Mouse (Mus musculus) brain, embryonic 18.5 days (tissue): ENCODE measurements around the gene Tbx19.

Experiments used
- DNase-seq: peaks from one replicate; pipeline ENCODE4 v3.0.0-alpha.2; 2012; ENCODE audit warnings: low read depth, low spot score

Gene Tbx19

DNA sequence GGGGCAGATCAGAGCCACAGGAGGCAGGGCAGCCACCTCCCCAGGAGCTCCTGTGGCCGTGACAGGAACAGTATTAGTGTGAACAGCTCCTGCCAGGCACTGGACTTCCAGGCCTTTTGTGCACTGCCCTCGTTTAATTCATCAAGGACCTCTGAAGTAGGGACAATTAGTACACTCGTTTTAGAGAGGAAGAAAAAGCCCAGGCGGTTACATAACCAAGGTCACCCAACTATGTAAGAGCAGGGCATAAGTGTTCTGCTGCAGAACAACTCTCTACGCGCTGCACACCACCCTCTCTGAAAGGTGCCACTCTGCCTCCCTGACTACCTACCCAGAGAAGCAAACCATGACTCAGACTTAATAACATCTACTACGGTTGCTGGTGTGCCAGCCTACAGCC, 24.5 kb upstream of the Tbx19 start:
- no peak for DNase-seq

DNA sequence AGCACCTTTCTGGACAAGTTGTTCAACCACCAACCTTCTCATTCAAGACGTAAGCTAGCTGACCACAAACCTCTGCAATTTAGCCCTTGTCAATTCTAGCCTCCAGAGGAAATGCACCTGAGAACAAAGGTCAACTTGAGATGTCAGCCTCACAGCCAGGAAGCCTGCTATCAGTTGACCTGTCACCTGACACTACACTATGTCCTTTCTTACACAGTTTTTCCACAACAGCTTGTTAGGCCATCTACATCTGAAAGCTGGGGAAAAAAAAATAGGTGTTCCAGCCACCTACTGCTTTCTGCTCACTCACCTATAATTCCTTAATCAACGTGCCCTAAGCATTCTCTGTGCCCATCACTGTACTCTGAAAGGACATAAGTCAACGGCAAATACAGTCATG, 23.6 kb upstream of the Tbx19 start:
- no peak for DNase-seq

DNA sequence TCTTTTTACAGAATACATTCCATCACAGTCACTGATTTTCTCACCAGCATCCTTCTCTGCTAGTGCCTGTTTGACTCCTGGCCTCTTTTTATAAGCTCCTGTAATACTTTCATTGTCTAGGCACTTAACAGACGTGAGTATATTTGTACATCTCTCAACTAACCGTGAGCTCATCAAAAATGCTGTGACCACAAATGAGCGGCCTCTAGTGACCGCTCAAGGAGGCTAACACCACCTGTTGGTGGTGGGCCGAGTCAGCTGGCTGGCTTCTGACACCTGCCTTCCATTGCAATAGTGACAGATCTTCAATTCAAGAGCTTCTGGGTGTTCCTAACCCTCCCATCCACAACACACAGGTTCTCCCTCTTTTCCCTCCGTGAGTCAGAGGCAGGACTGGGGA, 22.8 kb upstream of the Tbx19 start:
- DNase-seq, result no peak

DNA sequence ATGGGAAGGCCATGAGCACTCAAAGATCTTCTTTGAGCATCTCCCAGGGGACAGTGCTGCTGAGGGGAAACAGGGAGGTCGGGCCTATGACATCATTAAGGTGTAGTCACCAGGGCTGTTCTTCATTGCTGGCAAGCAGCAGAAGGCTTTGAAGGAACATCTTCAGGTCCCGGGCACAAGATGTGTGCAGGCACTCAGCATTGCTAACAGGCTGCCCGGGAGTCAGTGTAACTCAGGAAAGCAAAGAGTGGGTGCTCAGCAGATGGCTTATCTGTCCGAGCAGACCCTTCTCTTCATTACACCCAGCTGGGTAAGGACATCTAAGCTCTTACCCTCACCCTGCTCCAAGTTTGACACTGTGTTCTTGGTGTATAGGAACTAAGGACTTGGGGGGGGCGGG, 18.7 kb upstream of the Tbx19 start:
- no peak for DNase-seq

DNA sequence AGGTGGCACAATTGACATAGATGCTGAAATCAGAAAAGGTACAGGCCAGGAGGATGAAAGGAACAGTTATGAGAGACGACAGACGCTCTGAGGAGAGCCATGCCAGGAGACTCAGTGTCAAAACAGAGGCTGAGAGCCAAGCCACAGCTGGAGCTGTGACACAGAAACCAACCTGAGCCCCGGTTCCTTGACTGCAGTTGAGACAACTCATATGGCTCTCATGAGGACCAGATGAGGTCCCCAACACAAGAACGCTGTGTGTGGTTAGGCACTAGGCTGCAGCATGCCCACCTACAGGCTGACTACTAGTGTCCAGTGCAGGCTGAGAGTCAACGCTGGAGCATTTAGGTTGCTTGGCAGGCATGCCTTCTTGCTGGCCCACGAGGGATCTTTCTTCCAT, 17.5 kb upstream of the Tbx19 start:
- DNase-seq, result no peak

DNA sequence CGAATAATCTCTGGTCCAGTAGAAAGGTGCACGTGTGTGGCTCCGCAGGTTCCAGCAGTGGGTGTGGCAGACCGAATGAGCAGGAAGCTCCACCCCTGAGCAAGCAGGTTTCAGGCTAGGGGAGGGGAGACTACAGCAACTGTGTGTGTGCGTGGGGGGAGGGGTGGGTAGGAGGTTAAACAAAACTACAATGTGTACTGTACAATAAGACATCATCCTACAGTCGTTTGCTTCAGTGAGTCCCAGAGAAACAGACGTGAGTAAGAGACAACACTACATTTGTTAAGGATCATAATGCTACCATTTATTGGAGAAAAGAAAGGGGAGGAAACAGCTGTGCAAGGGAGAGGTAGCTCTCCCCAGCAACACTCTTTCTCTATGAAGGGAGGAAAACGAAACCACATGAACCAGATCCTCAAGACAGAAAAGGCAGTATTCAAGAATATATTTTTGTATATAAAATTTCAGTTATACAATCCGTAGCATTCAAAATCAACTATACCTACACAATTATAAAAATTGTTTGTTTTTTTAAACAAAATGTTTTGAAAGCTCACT, 13.6 kb upstream of the Tbx19 start:
- no peak for DNase-seq

DNA sequence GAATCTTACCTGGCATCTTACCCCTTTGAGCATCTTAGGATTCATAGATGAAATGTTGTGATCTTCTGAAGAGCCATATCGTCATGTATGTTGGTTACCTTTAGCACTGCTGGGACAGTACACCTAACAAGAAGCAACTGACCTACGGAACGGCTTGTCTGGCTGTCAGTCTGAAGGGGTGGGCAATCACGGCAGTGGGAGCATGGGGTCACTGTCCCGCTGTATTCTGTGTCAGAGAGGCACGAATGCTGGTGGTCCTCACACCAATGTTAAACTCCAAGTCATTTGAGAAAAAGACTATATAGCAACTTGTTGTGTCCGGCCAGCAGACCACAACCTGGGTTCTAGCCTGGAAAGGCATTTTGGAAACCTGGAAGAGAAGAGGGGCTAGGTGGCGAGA, 10.7 kb upstream of the Tbx19 start:
- DNase-seq, result no peak

DNA sequence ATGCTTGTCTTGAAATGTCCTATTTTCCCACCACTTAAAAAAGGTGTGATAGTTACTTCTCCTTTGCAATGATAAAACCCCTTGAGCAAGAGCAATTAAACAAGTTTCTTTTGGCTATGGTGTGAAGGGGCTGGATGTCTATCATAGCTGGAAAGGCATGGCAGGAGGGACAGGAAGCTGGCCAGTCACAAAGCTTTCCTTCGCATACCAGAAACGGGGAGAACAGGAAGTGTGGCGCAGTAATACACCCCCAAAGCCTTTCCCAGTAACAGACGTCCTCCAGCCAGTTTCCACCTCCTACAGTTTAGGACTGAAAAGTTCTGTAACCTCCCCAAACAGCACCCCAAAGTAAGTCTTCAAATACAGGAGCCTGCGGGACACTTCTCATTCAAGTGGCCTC, 9.6 kb upstream of the Tbx19 start:
- no peak for DNase-seq

DNA sequence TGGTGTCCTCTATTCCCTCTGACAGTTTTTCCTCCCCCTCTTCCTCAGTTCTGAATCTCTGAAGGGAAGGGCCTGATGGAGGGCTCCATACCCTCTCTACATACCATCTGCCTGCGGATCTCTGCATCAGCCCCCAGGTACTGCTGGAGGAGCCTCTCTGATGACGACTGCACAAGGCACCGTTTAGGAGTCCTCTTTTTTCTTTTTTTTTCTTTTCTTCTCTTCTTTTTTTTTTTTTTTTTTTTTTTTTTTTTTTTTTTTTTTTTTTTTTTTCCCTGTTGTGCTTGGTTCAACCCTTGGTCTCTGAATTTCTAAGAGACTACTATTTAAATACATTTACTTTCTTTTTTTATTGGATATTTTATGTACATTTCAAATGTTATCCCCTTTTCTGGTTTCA, 8.9 kb upstream of the Tbx19 start:
- no peak for DNase-seq

DNA sequence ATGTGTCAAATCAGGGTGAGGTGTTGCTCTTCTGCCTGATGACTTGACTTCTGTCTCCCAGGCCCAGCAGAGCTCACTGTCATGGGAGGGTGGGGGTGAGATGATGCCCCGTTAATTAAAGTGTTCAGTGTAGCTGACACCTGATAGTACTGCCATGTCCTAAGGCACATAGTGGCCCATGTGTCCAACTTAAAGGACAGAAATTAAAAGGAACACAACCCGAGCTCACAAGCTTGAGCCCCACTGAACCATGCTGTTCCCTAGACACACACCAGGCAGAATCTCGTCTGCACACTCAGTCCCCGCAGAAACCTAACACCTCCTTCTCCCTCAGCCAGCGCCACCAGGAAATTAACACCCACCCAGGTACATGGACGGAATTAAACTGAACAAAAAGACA, 4.3 kb upstream of the Tbx19 start:
- DNase-seq, result no peak

DNA sequence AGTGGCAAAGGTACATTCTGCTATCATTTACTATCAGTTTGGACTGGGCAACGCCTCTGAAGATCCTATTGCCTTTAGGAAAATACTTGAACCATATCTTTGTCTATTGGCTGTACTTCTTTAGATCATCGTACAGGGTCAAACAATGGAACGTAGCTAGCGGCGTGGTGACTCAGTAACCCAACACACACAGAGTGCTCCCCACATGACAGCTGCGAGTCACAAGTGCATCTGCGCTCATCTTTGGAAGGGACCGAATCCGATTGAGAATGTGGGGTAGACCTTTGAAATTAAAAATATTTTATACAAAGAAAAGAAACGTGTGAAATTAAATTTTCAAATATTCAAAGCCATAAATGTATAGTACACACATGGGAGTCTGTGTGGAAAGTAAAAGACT, 1.7 kb downstream of the Tbx19 start:
- no peak for DNase-seq

DNA sequence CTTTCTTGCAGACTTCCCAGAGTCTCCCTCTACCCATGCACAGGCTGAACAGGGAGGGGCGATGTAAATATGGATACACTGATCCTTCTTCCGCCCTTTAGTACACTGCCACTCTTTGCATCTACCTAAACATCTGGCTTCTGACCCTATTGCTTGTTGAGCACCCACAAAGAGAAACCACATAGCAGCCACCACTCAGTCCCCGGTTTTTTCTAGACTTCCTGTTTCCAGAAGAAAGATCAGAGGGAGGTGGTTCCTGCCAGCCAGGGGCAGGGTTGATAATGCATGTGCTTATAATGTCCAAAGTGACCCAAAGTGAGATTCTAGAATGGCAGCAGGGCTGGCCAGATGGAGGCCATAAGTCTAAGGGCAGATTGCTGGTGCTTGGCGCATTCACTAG, 6.4 kb downstream of the Tbx19 start:
- no peak for DNase-seq

DNA sequence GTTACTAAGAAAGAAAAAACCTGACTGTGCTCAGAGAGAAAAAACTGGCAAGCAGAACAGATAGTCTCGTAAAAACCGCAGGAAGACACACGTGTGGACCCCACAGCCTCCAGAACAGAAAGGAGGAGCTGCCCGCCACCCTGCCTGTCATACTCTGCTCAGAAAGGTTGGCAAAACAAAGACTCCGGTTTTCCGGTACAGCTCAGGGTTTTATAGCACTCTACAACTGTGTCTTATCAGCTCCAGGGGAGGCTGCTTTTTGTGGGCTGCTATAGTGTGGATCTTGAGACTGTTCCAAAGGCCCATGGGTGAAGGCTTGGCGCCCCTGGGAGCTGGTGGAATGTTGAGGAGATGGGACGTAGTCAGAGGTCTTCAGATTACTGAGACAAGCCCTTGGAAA, 9.4 kb downstream of the Tbx19 start:
- no peak for DNase-seq

DNA sequence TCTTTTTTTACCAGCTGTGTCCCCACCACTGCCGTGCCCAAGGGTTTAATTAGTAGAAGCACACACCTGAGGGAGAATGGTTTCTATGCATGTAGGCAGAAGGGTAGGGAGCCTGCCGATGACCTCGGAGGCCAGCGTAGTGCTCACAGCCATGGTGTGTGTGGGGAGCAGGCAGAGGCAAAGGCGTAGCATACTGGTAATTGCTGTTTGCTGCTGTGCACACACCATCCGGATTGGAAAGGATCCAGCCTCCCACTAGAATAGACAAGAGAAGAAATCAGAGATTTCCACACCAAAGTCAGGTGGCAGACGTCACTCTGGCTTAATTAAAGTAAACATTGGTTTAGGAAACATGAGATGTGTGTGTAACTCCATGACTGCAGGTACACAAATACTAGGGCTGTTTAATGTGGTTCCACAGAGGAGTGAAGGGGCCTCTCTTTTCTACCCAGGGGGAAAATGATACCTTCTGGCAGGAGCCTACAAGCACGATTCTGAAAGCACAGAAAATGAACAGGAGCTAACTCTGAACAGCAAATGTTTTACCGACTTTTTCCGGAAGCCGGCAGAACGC, 18.1 kb downstream of the Tbx19 start:
- DNase-seq, result no peak

DNA sequence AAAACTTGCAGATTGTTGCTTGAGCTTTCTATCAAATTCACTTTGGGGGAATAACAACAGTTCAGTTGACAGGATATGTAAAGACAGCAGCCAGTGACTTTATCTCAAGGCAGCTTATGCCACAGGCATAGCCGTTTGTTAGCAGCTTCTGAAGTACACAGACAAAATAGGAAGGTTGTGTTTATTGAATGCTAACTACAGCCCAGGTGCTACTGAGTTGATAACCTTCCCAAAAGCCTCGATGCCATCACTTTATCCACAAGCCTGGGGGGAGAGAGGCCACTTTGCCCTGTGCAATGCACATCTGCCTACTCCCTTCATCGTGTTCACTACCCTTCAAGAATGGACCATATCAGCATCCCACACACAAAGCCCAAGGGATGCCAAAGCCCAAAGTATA, 20.3 kb downstream of the Tbx19 start:
- no peak for DNase-seq

DNA sequence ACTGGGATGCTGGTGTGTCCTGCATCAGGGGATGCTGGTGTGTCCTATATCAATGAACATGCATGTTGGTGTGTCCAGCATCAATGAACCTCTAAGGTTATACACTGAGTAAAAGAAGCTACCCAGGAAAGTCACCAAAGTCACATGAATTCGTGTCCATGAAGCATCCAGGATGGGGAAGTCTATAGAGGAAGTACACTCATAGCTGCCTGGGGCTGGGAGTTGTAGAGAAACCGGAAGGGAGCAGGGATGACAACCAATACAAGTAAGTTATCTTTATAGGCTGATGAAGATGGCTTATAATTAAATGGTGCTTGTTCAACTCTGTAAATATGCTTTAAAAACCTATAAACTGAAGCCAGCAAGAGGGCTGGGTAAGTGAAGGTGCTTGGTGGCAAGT, 26.7 kb downstream of the Tbx19 start:
- no peak for DNase-seq

DNA sequence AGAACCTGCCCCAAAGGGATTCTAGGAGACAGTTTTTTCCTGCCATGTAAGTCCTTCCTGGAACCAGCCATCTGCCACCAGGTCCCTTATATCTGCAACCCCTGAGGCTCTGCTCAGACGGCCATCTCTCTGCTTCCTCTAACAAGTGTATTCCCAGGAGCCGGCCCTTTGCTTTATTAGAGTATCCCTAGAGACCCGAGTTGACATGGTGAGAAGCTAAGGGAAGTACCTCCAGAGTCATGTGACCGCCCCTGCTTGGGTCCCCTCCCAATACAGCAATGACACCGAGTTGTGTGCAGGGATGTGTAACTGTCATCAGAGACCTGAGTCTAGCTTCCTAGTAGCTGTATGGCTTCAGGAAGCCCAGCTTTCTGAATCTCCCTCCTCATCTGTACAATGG, 27.3 kb downstream of the Tbx19 start:
- DNase-seq, result no peak

DNA sequence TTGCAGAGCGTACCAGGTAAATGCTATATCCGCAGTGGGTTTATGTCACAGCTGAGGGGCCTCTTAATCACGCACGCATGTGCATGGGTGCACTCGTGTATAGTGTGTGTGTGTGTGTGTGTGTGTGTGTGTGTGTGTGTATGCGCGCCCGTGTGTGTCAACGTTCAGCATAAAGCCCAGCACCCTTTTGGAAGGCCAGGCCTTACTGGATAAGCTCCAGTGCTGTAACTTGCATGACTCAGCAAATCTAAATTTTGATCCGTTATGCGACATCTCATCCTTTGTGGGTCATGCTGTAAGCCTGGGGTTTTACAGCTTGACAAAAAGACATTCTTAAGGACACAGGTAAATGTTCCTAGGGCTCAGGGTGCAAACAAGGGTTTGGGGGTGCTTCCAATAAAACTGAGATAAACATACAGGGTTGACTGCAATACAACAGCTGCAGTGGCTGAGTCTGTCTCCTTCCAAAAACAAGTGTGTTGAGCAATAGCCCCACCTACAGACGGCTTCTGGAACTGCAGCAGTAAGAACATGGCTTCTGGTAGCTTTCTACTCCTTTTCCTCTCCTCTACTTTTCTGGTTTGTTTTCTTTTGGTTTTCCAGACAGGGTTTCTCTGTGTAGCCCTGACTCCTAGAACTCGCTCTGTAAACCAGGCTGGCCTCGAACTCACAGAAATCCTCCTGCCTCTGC, 28.2 kb downstream of the Tbx19 start:
- DNase-seq, result peak; percentile 49

DNA sequence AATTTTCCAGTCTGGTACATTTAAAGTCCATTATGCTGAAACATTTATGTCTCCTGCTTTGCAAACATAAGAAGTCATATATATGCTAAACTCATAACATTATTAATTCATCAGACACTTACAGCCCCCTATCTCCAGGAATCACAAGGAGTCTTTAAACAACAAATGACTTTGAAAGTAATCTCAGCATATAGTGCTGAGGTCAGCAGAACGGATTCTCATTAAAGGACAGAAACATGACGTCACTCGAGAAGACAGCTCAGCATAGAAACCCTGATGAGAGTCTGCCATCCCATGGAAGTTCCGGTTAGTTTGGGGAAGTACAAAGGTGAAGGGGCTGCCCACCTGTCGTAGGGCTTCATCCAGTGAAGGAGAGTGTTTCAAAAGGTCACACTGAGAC, 31.0 kb downstream of the Tbx19 start:
- DNase-seq, result no peak

DNA sequence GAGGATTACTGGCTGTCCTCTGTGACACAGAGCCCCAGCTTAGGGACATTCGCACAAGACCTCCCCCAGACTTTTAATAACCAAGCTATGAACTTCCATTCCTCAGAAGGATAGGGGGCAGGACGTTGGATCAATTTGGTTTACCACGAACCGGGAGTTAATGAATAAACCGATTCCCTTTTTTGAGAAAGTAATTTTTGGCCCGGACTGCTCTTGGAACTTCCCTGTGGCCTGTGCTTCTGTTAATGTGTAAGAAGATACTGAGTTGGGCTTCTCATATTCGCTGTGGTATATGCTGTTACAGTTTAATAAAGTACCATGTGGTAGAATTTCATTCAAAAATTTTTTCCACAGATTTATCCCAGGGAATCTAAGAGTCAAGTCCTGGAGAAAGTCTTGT, 39.5 kb downstream of the Tbx19 start:
- no peak for DNase-seq

DNA sequence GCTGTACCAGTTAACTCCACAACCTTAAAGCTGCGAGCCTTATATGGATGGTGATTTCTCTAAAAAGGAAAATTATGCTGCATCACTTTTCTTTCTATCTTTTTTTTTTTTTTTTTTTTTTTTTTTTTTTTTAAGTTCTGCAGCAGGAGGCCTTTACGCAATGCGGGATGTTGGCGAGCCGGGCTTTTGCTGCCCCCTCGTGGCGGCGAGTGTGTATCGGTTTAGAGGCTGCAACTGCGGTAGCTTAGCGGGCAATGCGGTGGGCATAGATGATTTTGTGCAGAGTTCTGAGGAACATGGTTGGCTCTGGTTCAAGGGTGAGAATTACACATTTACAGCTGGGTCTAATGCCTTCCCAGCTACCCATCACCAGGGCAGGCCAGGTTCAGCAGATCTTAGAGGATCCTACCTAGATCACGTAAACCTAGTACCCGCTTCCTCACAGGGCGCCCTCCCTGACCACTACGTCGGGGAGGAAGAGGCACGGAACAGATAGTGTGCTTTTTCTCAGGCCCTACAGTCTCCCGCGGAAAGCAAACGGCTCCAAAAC, 40.1 kb downstream of the Tbx19 start:
- DNase-seq, result peak; percentile 57

DNA sequence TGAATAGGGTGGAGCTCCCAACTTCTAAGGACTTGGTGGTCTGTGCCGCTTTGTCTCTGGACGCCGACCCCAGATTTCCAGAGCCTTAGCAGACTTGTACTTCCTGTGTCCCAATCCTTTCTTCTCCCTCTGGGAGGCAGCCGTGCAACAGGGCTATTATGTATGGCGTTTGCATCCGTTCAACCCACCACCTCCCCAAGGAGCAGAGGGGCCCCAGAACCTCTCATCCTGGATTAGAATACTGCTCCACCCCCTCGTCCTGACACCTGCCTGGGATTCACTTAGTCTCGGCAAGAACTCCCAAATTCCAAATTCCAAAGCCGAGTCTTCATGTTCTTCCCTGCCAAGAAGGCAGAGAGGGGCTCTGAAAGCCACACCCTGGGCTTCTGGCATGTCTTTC, 40.8 kb downstream of the Tbx19 start:
- DNase-seq, result no peak

DNA sequence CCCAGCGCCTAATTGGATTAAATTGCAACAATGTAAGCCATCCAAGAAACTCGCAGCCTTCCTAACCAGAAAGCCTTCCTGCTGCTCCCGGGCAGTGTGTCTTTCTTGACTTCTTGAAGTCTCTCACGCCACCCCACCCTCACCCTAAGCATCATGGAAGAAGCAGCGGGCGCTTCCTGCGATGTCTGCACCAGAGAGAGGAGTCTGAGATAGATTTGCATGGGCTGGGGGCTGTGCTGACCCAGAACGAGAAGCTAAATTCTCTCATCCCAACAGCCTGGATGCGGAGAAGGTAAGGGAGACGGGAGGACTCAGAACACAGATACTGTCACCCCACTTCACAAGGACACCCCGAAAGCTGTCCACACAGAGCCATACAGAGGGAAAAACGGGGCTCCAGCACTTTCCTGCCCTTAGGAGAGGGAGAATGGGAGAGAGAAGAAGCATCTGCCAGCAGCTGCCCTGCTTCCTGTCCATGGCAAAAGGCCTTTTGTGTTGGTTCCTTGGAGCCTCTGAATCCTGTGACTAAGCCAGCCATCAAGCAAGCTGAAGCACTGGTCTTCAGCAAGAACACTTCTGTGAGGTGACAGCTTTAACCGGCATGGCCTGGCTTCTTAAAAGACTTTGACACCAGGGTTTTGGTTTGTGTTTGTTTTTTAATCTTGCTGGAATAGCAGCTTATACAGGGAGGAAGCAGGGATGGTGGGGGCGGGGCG, 41.4 kb downstream of the Tbx19 start:
- DNase-seq, result no peak
